Mouse (Mus musculus) right cerebral cortex, postnatal 4 days (tissue): ENCODE data around the gene Naif1.

Experiments used
- DNase-seq: peaks from one replicate; pipeline ENCODE4 v3.0.0-alpha.2; 2022

The Naif1 gene

GRCm38 (mm10) chr2:32449761-32450754 lies at the start of gene Naif1:
TSS of gene Naif1 (plus strand) at chr2:32450457.
- no peak for DNase-seq

DNA sequence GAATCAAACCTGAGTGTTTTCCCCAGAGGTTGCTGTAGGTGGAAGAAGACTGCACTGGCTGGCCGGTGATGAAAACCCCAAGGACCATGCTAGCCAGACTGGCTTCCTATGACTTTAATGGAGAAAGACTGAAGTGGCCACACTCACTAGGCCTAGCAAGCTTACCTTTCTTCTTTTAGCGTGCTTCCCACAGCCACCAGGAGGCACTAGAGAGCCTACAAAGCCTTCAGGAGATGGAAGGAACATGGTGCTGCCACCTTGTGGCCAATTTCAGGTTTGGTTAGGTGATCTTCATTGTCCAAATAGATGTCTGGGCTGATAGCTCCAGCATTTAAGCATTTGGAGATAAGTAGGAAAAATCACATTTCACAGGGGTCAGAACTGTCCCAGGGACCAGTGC lies 45.6 kb upstream of the Naif1 start:
- peak; percentile 99 for DNase-seq

DNA sequence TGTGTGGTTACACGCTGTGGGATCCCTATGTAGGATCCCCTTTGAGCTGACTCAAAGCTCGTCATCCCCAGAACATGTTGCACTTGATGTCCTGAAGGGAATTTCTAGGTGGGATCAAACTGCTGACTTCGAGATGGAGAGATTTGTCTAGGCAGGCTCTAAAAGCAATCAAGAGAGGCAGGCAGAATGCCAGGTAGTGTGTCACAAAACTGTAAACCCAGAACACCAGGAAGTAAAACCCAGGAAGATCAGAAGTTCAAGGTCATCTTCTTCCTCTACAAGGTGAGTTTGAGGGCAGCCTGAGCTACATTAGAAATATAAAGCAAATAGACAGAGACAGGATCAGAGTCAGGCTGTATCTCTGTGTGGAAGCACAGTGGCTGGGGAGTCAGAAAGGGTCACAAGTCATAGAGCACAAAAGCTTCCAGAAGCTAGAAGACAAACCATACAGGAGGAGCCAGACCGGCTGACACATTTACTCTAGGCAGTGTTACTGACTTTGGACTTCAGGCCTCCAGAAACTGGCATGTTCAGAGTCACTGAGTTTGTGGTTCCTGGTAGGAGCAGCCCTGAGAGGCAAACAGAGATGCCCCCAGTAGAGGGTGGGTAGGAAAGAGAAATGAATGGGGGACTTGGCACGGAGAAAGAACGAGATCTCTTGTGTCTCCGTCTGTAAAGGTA lies 43.0 kb upstream of the Naif1 start:
- DNase-seq = no peak

DNA sequence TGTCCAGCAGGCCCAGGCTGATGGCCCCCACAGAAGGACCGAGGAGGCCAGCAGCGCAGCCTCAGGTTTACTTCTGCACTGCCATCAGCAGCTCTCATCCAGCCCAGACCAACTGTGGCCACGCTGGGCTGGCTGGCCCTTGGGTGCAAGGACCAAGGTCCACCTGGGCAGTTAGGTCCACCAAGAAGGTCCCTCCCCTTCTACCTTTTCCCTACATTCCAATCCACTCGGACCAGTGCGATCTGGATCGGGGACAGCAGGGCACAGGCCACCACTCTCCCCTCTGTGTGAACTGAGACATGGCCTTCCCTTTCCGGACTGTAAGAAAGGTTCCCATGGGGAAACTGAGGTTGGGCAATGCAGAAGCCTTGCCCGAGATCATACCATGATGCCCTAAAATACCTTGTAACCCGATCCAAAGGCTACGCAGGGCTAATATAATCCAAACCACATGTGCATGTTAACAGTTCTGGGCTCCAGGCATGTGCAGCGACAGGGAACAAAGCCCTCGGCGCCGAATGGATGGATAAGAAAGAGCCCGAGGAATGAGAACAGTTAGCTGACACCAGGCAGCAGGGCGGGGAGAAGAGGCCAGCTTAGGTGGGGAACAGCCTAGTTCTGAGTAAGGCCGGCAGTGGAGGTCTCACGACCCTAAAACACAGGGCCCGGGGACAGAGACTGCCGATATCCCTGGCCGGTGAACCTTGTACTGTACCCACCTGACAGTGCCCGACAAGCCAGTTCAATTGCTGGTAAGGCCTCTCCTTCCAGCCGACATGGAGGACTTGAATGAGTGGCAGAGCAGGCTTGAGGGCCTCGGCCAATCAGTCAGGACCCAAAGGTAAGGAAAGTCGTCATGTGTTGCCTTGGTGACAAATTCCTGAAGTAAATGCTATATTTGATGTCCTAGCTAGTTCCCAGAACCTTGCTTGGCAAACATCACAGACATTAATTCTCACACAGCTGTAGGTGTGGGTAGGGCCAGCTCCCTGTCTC lies 41.5 kb upstream of the Naif1 start:
- no peak for DNase-seq

DNA sequence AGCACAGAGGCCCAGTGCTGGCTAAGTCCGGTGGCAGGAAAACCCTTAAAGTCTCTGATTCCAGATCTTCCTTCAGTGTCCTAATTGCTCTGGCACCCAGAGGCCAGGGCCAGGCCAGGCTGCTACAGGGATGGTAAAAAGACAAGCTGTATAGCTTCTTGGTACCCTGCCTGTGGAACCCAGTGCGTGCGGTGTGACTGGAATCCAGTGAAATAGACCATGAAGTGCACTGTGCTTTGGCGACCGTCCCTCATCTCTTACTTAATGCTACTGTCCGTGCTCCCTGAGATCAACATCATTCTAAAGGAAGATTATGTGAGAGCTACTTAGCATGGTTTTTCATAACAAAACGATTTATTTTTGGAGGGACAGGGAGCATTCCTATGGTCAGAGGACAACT lies 38.9 kb upstream of the Naif1 start:
- DNase-seq = no peak

DNA sequence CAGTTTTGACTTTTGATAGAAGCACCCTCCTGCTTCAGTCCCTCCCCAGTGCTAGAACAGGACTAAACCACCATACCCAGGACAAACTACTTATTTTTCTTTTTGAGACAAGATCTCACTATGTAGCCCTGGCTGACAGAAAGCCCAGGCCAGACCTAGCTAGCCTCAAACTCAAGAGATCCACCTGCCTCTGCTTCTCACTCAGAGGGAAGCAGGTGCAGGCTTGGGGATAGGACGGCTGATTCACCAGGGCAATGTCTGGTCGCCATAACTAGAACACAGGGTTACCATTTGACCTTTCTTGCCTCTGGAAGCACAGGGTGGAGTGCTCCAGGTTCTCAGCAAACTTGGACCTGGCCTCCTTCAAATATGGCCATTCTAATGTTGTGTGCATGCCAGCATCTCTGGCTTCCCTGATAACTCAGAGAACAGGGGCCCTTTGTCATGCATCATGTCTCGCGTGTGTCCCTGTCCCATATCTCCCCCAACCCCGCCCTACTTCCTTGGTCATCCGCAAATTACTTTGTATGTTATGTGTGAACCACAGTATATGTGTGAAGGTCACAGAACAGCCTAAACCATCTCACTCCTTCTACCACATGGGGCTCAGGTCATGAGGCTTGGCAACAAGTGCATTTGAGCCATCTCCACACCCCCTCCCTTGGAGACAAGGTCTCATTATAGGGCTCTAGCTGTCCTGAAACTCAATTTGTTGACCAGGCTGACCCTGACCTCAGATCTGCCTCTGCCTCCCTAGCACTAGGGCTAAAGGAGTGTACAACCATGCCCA lies 37.3 kb upstream of the Naif1 start:
- no peak for DNase-seq

GRCm38 (mm10) chr2:32413936-32414335 lies 36.3 kb upstream of the Naif1 start:
- no peak for DNase-seq

DNA sequence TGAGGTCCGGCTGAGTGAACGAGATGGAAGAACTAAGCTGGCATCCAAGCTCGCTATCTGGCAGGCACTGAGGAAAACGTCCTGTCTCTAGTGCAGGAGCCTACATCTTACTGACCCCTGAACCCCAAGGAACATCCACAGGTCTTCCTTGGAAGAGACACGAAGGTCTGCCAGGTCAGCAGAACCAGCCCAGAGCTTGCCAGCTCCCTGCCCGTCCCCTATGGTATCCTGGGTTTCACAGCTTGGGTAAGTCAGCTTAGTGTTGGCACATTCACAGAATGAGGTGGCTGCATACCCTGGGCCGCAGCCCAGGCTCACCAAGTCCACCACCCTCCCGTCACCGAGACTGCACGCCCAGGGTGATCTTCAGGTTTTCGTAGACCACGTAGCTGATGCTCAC lies 34.5 kb upstream of the Naif1 start:
- no peak for DNase-seq

GRCm38 (mm10) chr2:32416556-32416955 lies 33.7 kb upstream of the Naif1 start:
- no peak for DNase-seq

DNA sequence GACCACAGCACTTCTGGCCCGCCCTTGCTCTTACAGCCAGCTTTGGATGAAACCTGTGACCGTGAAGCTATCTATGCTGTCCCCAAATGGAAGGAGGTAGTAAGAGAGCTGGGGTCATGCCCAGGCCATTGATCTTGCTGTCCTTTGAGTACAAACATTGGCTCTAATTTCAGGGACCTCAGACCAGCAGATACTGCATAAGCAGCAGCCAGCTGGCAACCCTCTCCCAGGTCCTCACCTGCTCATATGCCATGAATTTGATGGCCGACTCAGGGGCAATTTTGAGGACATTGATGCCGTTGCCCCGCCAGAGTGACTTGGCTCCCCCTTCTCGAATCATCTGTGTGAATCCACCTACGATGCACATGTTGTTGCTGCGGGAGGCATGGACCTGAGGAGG lies 32.8 kb upstream of the Naif1 start:
- no peak for DNase-seq

GRCm38 (mm10) chr2:32418430-32419151 lies 31.7 kb upstream of the Naif1 start:
- no peak for DNase-seq

GRCm38 (mm10) chr2:32419359-32419758 lies 30.9 kb upstream of the Naif1 start:
- no peak for DNase-seq

- no peak for DNase-seq
Measured at GRCm38 (mm10) chr2:32420066-32420608, 30.1 kb upstream of the Naif1 start.

- no peak for DNase-seq
Measured at GRCm38 (mm10) chr2:32420647-32421046, 29.6 kb upstream of the Naif1 start.

GRCm38 (mm10) chr2:32421851-32422251 lies 28.4 kb upstream of the Naif1 start:
- DNase-seq = no peak

DNA sequence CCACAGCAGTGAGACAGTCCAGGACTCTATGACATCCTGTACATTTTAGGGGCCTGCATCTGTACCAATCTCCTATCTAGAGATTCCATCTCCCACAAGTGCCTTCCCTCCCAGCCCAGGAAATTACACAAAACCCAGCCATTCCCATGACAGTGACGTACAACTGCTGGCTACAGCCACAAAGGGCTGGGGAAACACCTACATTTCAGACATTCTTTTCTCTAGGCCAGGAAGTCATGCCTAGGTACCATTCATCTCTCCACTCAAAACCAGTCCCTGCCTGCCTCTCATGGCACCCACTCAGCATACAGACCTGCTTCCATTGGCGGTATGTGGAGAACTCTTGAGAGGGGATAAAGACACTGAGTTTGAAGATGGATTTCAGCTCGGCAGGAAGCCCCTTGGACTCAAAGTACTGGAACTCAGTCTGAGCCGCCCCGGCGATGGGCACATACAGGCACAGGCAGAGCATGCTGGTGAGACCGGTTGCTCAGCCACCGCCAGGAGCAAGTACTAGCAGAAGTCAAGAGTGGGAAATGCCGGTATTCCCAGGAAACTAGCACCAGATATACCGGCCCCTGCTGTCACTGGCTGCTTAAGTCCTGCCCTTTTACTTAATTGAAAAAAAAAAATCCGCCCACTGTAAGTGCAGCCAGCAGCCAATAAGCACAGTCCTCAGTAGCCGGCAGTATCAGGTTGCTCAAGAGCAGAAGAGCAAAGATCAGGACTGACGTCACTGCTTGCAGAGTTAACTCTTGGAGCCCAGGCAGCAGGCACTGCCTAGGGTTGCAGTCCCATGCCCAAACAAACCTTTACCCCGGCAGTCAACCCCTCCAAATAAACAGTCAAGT lies 26.6 kb upstream of the Naif1 start:
- no peak for DNase-seq

DNA sequence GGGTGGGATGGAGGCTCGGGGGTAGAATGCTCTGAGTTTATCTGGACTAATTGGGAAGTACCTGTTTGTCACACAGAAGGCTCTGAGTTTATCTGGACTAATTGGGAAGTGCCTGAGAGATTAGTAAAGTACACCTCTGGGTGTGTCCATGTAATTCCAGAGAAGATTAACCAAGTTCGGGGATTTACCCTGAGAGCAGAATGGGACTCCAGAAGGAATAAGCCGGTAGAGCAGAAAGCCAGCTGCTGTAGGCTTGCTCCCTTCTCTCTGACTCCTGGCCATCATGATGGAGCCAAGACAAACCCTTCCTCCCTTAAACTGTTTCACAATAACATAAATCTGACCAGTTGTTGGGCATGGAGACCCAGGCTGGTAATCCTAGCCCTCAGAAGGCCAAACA lies 25.5 kb upstream of the Naif1 start:
- no peak for DNase-seq

DNA sequence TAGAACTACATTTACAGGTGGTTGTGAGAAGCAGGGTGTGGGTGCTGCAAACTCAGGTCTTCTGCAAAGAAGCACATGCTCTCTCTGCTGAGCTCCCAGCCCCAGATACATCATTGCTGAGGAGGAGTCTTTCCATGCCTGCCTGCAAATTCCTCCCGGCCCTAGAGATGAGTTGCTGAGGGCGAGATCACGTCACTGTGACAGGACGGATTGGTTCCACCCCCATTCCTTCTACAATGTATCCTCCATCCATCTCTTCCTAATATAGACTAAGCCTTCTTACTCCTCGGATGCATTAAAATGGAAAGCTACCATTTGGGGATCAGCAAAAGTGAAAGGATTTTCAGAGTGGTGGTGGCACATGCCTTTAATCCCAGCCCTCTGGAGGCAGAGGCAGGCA lies 24.7 kb upstream of the Naif1 start:
- no peak for DNase-seq

DNA sequence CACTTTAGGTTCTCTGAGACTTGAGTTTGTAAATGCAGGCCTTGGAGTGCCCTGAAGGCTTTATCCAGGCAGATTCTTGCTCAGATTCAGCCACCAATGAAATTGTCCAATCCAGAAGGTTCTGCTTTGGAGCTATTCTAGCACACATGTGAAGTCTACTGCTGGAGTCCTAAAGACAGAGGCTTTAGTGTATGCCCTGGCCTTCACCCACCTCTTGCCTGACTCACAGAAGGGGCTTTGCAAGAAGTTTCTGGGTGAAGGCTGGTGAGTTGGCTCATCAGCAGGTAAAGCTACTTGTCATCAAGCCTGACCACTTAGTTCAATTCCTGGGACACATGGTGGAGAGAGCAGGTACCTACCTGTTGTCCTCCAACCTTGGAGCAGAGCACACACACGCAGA lies 24.1 kb upstream of the Naif1 start:
- no peak for DNase-seq

GRCm38 (mm10) chr2:32427720-32428119 lies 22.5 kb upstream of the Naif1 start:
- no peak for DNase-seq
